Mouse (Mus musculus): ENCODE measurements at regions not wholly inside any gene's neighbourhood (a gene's known extent, or its start where the extent isn't known, plus 50 kb on each side); places are given as distances from the start of the nearest gene placed in this dataset.

DNA sequence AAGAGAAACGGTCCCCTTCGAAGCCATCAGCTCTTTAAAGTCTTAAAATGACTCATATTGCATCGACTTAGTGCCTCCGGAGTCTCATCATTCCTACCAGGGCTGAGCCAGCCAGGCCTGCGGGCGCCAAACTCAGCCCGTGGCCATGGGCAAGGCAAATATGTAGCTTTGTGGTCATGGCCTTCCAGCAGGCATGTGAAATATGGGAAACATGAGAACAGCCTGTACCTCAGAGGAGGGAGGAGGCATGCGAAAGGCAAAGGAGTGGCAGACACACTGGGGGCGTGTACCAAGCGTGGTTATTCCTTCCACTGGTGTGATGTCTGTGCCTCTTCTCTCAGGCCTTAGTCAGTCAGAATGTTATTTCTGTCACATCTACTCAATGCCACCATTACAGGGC lies 706.3 kb upstream of the Car8 start:
- TF ChIP-seq POLR2A (IDR thresholded peaks at IDR 0.05; ENCODE audit: insufficient read depth, low read depth, low read length) (no peak), CTCF (IDR thresholded peaks at IDR 0.05; ENCODE audit: insufficient read depth, low read depth, low read length) (no peak)
